Mouse (Mus musculus): ENCODE results near the gene Retsat.

GRCm38 (mm10) chr6:72641218-72641954 is 43.1 kb downstream of the Retsat start:
- TF ChIP-seq EP300 (IDR thresholded peaks at IDR 0.05; ENCODE audit: low read depth) (no peak), CTCF (IDR thresholded peaks at IDR 0.05; ENCODE audit: low read depth) (no peak)
